Mouse (Mus musculus): ENCODE measurements around the gene Dnttip2.
"Not testable (repeated sequence)": the region's sequence is repeated elsewhere in the genome, so short reads cannot be mapped to it uniquely, and the experiment has no call there.

The Dnttip2 gene

DNA sequence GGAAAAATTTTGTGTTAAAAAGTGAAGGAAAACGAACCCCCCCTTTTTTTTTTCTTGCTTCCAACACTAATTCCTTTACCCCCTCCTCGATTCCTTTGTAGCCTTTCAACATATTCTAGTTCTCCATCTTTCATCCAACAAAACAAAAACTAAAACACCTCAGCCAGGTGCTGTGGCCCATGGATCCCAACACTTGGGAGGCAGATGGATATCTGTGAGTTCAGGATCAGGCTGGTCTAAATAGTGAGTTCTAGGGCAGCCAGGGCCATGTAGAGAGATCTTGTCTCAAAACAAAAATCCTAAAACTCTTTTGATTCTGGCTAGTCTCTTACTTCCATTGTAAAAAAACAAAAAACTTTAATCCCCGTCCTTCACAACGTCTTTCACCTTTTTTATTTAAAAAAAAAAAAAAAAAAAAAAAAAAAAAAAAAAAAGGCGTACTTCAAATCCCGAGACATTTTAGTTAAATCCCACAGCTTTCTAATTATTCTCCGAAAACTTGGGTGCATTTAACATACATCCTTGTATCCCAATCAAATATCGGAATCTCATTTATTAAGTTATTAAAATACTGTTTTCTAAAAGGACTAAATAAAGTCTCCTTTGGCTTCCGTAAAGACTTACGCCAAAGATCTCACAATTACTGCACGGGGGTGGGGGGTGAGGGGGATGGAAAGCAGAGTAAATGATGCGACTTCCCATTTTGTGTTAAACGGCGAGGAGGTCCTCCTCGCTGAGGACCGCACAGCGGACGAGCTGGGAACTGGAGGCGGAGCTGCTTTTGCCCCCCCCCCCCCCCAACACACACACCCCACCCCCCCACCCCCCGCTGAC is 564 bp upstream of the Dnttip2 start:
- POLR2A ChIA-PET = interaction anchor here (0.5 to 1.6 kb wide), 37 partner anchors 8 to 1395 kb away, joined by 3 to 13 read pairs (median 4); partner anchors contain the start of genes Gclm (in 2 of the 4), Arhgap29 (in 1 of the 4) and Bcar3 (in 1 of the 4)
- CTCF ChIA-PET = interaction anchor here in 2 of 4 experiments (0.6 to 1.0 kb wide), 3 partner anchors 20 to 104 kb away, joined by 3 read pairs; partner anchors contain the start of gene Bcar3 (in 1 of the 2)

DNA sequence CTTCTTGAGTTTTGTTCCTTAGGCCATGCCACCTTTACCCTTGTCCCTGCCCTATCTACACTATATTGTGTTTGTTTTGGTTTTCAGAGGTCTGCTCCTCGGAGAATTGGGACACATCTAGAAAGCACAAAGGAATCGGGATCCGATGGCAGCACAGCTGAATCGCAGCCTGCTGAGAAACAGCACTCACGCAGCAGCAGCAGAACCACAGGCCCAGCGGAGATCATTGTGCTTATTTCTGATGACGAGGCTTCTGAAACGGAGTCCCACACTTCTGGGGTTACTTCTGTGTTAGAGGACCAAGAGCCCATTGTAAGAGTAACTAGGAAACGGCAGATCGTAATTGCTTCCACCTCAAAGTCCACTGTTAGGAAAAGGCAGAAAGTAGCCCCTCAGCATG is 923 bp downstream of the Dnttip2 start:
- CTCF ChIA-PET = no interaction called here
- POLR2A ChIA-PET = interaction anchor here in 2 of 4 experiments (0.7 to 1.6 kb wide), 2 partner anchors 12 to 29 kb away, joined by 3 to 6 read pairs; partner anchors contain the start of gene Gclm (in 1 of the 2)

DNA sequence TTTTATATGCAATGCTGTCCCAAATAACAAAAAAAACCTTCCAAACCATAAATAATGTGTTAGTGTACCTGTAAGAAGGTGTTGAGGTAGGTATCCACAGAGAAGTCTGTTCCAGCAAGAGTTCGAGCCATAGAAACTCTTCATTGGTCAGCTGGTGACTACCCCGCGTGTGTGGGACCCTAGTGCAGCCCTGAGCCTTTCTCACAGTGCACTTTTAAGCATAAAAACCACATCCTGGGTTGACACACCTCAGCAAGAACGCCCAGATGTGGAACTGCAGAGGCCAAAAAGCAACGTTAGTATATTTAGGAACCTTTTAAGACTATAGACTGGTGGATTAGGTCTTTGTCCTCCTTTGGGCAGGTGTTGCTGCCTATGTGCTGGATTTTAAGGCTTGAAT is 13.0 kb downstream of the Dnttip2 start:
- POLR2A ChIA-PET = interaction anchor here in 1 of 4 experiments (0.6 to 0.7 kb wide), 3 partner anchors 12 to 98 kb away, joined by 3 to 5 read pairs (median 4); no protein-coding TSS in a partner anchor
- CTCF ChIA-PET = interaction anchor here in 1 of 4 experiments (0.6 kb wide), 1 partner anchor 17 kb away, joined by 4 read pairs; no protein-coding TSS in a partner anchor

DNA sequence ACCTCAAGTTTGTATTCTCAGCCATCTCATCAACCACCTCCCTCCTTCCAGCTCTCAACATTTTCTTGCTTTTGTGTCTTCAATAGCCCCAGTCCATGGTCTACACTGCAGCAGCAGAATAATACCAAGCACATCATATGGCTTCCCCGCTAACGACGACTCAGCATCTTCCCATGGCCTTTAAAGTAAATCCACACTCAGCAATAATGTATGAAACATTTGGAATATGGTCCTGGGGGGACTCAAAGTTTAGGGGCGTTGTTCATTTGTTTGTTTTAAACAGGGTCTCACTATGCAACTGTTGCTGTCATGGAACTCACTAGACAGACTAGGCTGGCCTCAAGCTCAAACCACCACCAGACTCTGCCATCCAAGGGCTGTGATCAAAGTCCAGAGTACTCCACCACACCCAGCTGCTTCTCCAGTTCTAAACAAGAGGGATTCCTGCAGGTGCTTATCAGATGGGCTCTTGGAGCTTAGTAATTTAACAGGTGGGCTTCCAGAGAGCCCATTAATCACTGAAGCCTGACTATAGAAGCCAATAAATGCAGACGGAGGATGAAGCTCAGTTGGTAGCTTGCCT is 14.5 kb downstream of the Dnttip2 start:
- ChIA-PET POLR2A (interaction anchor here (0.6 to 8.5 kb wide), 8 partner anchors 10 to 402 kb away, joined by 3 to 73 read pairs (median 3); no protein-coding TSS in a partner anchor), CTCF (no interaction called here)

DNA sequence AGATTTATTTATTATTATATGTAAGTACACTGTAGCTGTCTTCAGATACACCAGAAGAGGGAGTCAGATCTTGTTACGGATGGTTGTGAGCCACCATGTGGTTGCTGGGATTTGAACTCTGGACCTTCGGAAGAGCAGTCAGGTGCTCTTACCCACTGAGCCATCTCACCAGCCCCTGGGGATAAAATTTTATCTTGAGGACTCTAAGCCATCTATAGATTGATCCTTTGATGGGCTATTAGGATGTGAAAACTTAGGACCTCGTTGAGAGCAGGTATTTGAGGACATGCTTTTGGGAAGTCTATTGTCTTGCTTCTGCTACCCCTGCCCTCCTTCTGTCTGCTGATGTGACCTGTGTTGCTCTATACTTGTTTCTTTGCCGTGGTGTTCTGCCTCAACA is 15.2 kb downstream of the Dnttip2 start:
- POLR2A ChIA-PET = interaction anchor here (0.6 to 8.5 kb wide), 11 partner anchors 8 to 259 kb away, joined by 3 to 73 read pairs (median 4); partner anchors contain the start of gene Dnttip2 (in 1 of the 4)
- CTCF ChIA-PET = not testable (repeated sequence)

DNA sequence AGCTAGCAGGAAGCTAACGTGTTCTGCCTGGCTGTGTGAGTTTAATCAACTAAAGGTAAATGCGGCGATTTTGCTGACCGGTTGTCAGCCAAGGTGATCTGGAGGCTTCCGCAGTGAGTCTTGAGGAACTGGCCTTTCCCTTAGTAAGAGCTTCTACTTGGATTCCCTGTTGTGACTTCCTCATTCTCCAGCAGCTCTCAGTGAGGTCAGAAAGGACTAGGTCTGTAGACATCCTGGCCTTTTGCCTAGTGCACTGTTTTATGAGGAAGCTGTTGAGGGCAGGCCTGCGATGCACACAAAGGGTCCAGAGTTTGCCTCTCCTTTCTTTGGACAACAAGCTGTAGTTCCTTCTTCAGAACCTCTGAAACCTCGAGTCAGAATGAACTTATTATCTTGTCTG is 16.5 kb downstream of the Dnttip2 start:
- ChIA-PET CTCF (interaction anchor here in 2 of 4 experiments (0.5 to 2.1 kb wide), 3 partner anchors 21 to 242 kb away, joined by 4 to 5 read pairs (median 4); no protein-coding TSS in a partner anchor), POLR2A (interaction anchor here in 3 of 4 experiments (0.7 to 8.5 kb wide), 8 partner anchors 9 to 33 kb away, joined by 3 to 73 read pairs (median 6); partner anchors contain the start of gene Dnttip2 (in 2 of the 3))

DNA sequence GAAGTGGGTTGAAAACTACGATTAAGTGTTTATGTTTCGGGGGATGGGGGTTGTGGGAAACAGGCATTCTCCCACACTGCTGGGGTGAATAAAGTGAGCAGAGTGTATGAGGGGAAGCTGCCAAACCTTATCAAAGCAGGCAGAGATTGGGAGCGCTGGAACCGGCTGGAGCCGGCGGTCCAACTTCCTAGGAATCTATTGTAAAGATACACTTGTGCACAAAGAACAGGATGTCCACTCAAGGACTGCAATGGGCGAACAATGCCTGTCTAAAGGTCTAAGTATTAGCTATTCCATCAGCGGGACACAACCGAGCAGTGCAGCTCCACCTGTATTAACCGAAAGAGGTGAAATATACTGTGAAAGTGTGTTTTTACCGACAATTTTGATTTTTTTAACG is 17.6 kb downstream of the Dnttip2 start:
- POLR2A ChIA-PET = interaction anchor here in 3 of 4 experiments (0.6 to 8.5 kb wide), 21 partner anchors 9 to 692 kb away, joined by 3 to 73 read pairs (median 4); partner anchors contain the start of genes Dnttip2 (in 2 of the 3) and Fnbp1l (in 1 of the 3)
- CTCF ChIA-PET = interaction anchor here in 3 of 4 experiments (0.6 to 2.1 kb wide), 8 partner anchors 20 to 406 kb away, joined by 3 to 7 read pairs (median 4); no protein-coding TSS in a partner anchor

DNA sequence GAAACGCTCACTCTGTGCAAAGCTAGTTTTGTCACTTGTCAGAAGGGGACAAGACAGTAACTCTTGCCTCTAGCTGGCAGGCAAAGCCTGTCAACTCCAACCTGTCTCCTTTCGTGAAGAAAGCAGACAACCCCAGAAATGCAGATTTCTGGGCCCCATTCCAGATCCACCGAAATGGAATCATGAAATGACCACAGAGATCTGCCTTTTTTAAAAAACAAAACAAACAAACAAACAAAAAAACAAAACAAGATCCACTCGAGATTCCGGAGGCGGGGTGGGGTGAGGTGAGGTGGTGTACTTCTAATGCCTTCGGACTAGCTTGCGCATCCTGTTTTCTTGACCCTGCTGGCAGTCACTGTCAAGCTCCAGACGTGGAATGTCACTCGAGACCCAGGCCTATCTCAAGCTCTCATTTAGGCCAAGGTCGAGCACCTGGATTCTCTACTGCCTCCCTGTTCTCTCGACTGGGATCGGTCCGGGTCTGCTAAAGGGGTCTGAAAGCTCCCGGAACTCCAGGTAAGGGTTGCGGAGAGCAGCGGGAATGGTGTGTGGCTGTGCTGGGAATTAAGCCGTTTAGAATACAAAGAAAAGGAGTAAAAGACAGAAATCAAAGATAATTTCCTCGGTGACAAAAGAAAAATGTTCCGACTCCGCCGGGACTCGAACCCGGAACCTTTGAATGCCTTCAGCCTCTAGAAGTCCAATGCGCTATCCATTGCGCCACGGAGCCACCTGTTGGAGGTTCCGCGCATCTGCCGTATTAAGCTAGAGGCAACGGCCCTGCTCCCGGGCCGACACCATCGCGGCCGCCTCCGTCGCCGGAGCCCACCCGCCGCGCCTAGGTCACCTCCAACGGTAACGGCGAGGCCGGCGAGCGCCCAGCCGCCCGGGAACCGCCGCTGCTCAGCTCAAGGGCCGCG is 18.4 kb downstream of the Dnttip2 start:
- ChIA-PET CTCF (interaction anchor here in 2 of 4 experiments (0.6 to 2.1 kb wide), 8 partner anchors 20 to 407 kb away, joined by 3 to 7 read pairs (median 4); no protein-coding TSS in a partner anchor), POLR2A (interaction anchor here in 3 of 4 experiments (0.6 to 8.5 kb wide), 27 partner anchors 9 to 691 kb away, joined by 3 to 73 read pairs (median 4); partner anchors contain the start of genes Dnttip2 (in 3 of the 3) and Fnbp1l (in 1 of the 3))

DNA sequence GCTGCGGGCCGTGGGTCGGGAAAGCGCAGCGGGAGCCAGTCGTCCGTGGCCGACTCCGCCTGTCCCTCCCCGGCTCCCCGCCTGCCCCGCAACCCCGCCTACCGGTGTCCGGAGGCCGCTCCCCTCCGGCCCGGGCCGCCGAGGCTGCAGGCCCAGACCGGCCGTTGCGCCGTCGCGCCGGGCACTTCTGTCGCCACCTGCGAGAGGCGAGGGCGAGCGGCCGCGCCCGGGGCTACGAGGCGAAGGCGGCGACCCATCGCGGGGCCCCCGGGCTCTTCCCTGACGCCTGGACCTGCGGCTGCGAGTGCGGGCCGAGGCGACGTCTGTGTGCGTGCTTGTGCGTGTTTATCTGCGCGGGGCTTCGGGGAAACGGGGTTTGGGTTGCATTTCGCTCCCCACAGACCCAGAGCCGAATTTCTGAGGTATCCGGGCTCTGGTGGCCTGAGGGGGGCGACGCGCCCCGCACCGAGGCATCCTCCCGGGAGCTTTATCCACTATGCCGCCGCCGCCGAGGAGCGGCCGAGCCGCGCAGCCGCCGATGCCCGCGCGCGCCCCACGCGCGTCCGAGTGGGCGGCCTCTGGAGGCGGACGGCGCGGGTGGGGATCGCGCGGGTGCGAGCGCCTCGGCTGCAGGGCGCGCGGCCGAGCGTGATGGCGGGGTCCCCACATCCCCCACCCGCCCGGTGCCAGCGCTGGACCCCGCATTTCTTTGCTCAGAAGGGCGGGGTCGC is 19.2 kb downstream of the Dnttip2 start:
- POLR2A ChIA-PET = interaction anchor here in 3 of 4 experiments (0.6 to 8.5 kb wide), 33 partner anchors 8 to 347 kb away, joined by 3 to 73 read pairs (median 4); partner anchors contain the start of gene Dnttip2 (in 3 of the 3)
- CTCF ChIA-PET = interaction anchor here in 2 of 4 experiments (0.6 to 2.0 kb wide), 19 partner anchors 19 to 614 kb away, joined by 3 to 7 read pairs (median 3); partner anchors contain the start of gene Dnttip2 (in 1 of the 2)

DNA sequence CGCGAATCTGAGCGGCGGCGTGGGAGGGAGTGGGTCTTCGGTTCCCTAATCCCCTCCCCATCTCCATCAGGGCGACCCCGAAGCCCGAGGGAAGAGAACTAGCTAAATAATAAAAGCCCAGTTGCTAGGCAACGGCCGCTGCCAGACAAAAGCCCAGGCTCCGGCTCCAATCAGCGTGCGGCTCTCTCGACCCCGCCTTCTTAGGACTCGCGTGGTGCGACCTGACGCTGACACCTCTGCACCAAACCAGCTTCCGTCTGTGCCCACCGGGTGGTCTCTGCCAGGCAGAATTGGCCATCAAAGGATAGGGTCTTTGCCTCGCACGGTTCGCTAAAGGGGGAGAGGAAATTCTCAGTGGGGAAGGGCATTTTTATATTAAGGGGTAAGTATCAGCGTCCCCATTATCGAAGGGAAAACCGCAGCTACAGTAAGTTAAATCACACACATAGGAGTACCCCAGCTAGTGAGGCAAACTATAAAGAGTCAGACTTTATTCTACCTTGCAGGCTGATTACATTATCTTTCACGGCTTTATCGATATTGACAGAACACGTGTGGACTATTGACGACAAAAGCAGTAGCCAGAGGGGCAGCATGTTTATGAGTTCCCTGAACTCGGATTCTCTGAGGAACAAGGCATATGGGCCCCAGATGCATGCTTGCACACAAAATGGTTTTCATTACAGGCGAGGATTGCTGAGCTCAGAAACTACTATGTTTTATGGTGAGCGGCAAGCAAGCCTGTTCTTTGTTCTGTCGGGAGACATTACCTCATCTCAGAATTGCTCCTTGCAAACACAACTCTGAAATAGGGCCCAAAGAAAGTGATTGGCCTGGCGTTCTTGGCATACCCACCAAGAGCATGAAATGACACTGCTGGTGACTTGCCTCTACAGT is 20.0 kb downstream of the Dnttip2 start, which contains the start of gene Bcar3:
Bcar3 (plus strand) TSS at position 183 of the 897 bp plus-strand sequence.
- ChIA-PET POLR2A (interaction anchor here in 3 of 4 experiments (0.6 to 8.5 kb wide), 25 partner anchors 13 to 983 kb away, joined by 3 to 73 read pairs (median 4); partner anchors contain the start of gene Dnttip2 (in 1 of the 3)), CTCF (interaction anchor here in 2 of 4 experiments (0.6 to 2.4 kb wide), 17 partner anchors 18 to 613 kb away, joined by 3 to 11 read pairs (median 3); partner anchors contain the start of gene Dnttip2 (in 1 of the 2))

DNA sequence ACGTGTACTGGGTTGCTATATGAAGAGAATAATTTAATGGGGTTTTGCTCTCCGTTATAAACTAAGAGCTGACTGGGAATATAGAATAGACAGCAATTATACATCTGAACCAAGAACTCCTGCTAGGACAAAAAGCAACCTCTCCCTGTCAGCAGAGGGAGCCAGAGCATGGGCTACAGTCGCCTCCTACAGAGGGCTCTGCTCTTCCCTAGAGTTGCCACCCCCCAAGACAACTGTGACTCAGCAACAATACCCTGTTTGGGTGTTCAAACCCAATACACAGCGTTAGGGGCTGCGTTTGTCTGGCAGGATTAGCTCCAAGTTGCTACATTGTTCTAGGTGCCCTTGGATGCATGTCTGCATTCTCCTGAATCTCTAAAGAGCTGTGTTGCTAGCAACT is 21.3 kb downstream of the Dnttip2 start:
- POLR2A ChIA-PET = interaction anchor here in 3 of 4 experiments (0.6 to 8.5 kb wide), 12 partner anchors 18 to 357 kb away, joined by 3 to 73 read pairs (median 4); partner anchors contain the start of gene Dnttip2 (in 1 of the 3)
- CTCF ChIA-PET = interaction anchor here (0.6 to 2.4 kb wide), 22 partner anchors 14 to 811 kb away, joined by 3 to 11 read pairs (median 4); no protein-coding TSS in a partner anchor

DNA sequence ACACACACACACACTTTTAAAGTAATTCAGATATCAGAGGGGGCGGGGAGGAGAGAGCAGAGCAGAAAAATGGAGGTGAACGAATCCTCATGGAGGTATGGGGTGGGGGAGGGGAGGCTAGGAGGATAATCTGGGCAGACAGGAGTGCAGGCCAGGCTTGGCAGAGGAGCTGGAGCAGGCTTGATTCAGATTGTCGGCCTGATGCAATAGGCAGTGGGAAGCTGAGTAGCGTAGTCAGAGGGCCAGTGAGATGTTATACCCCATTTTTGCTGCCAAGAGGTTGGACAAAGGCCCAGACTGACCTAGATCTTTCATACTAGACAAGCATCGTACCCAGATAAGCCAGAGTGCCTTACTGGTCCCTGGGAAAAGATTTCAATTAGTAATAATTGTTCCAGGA is 22.8 kb downstream of the Dnttip2 start:
- CTCF ChIA-PET = interaction anchor here (0.7 to 2.3 kb wide), 6 partner anchors 15 to 1453 kb away, joined by 3 to 10 read pairs (median 6); no protein-coding TSS in a partner anchor
- POLR2A ChIA-PET = interaction anchor here in 2 of 4 experiments (0.6 to 2.1 kb wide), 9 partner anchors 8 to 342 kb away, joined by 3 to 10 read pairs (median 4); no protein-coding TSS in a partner anchor

DNA sequence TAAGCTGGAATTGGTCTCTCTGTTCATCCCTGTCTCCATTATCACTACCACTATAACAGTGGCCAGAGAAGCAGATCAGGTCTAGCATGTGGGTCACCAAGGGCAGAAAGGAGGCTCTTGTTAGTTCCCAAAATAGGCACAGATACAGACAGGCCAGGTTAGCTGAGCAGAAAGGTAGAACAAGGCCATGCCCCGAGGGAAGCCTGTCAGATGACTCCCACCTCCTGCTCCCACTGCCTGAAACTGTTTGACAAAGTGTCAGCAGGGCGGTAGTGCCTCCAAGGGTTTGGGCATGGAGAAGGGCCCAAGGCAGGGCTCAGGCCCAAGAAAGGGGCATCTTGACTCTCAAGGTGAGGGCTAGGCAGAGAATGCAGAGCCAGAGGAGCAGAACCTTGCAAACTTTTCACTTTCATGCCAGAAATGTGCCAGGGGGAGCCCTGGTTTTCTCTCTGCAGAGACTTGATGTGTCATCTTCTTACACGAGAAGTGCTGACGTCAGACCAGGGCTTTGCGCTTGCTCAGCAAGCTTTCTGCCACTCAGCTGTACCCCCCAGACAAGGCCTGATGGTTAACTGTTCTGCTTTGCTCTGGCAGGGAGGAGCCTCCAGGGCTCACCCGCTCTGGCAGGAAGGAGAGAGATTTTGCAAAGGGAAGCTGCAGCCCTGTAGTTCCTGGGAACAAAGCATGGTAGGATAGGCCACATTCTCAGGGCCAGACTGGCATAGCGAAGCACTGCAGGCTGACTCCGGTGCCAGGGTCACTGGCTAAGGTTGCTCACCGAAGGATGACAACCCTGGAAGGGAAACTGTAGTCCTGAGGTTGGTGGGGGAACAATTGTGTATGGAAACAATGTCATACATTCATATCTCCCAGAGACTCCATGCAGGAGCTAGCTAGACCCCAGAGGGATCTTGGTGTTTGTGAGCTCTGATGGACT is 27.1 kb downstream of the Dnttip2 start:
- ChIA-PET CTCF (interaction anchor here in 1 of 4 experiments (1.1 kb wide), 1 partner anchor 11 kb away, joined by 3 read pairs; no protein-coding TSS in a partner anchor), POLR2A (interaction anchor here in 2 of 4 experiments (1.2 to 1.8 kb wide), 2 partner anchors 9 to 12 kb away, joined by 3 to 5 read pairs; no protein-coding TSS in a partner anchor)

DNA sequence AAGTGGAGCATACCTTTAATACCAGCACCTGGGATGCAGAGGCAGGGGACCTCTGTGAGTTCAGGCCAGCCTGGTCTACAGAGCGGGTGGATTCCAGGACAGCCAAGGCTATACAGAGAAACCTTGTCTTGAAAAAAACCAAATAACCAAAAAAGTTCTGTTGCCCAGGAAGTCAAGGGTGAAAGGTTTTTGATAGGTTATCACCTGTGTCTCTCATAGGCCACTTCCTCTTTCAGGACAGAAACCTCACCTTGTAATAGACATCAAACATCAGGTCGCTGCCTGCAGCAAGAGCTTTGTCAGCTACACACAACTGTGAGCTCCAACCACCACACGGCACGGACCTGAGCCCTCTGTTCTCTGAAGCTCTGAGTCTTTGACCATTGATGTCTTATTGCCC is 30.4 kb downstream of the Dnttip2 start:
- CTCF ChIA-PET = no interaction called here

More for the DNA sequence above, 30.4 kb downstream of the Dnttip2 start:
- POLR2A ChIA-PET = interaction anchor here in 2 of 4 experiments (0.6 to 1.2 kb wide), 3 partner anchors 8 to 726 kb away, joined by 3 to 4 read pairs (median 4); no protein-coding TSS in a partner anchor
